Mouse (Mus musculus): ENCODE results near the gene Klhl25.
"Not testable (repeated sequence)": the region's sequence is repeated elsewhere in the genome, so short reads cannot be mapped to it uniquely, and the experiment has no call there.

Gene Klhl25

GRCm38 (mm10) chr7:75846942-75847341 is 1.2 kb upstream of the Klhl25 start:
- no peak for DNase-seq

GRCm38 (mm10) chr7:75847489-75847888 is 621 bp upstream of the Klhl25 start:
- DNase-seq = no peak

GRCm38 (mm10) chr7:75848776-75849670 is 913 bp downstream of the Klhl25 start:
- DNase-seq = peak; percentile 20 to 24

- not testable (repeated sequence) for DNase-seq
These were observed 2.3 kb downstream of the Klhl25 start for GRCm38 (mm10) chr7:75850396-75850795.

- no peak for DNase-seq
These were observed 3.2 kb downstream of the Klhl25 start for GRCm38 (mm10) chr7:75851290-75851689.

GRCm38 (mm10) chr7:75852363-75852762 is 4.3 kb downstream of the Klhl25 start:
- peak; percentile 48 to 50 for DNase-seq

- no peak for DNase-seq
These were observed 5.2 kb downstream of the Klhl25 start for GRCm38 (mm10) chr7:75853171-75853830.

- DNase-seq = peak; percentile 63 to 69
These were observed 6.3 kb downstream of the Klhl25 start for GRCm38 (mm10) chr7:75854231-75854925.

- no peak for DNase-seq
These were observed 6.9 kb downstream of the Klhl25 start for GRCm38 (mm10) chr7:75855028-75855427.

- no peak for DNase-seq
These were observed 8.1 kb downstream of the Klhl25 start for GRCm38 (mm10) chr7:75856259-75856658.

- DNase-seq = peak; percentile 21 to 54
These were observed 11.7 kb downstream of the Klhl25 start for GRCm38 (mm10) chr7:75859771-75860196.

GRCm38 (mm10) chr7:75861638-75862426 is 13.7 kb downstream of the Klhl25 start:
- peak; percentile 35 to 41 for DNase-seq

GRCm38 (mm10) chr7:75862427-75862781 is 14.3 kb downstream of the Klhl25 start:
- DNase-seq = not testable (repeated sequence)

GRCm38 (mm10) chr7:75863248-75863911 is 15.3 kb downstream of the Klhl25 start:
- DNase-seq = not testable (repeated sequence)

GRCm38 (mm10) chr7:75865026-75865425 is 16.9 kb downstream of the Klhl25 start:
- DNase-seq = no peak

- no peak for DNase-seq
These were observed 18.4 kb downstream of the Klhl25 start for GRCm38 (mm10) chr7:75866557-75866956.

GRCm38 (mm10) chr7:75868687-75869086 is 20.6 kb downstream of the Klhl25 start:
- DNase-seq = no peak

GRCm38 (mm10) chr7:75870551-75870950 is 22.4 kb downstream of the Klhl25 start:
- DNase-seq = no peak

GRCm38 (mm10) chr7:75872255-75872654 is 24.1 kb downstream of the Klhl25 start:
- DNase-seq = no peak

GRCm38 (mm10) chr7:75872697-75873096 is 24.6 kb downstream of the Klhl25 start:
- no peak for DNase-seq

- no peak for DNase-seq
These were observed 25.1 kb downstream of the Klhl25 start for GRCm38 (mm10) chr7:75873216-75873615.

GRCm38 (mm10) chr7:75873746-75874145 is 25.6 kb downstream of the Klhl25 start:
- DNase-seq = no peak
